Mouse (Mus musculus) c-Kit-positive CD71-negative TER-119-negative erythroid progenitor cells, embryonic 14.5 days (primary cell): Measurements from ENCODE around the gene Ifi203.
"Not testable (repeated sequence)": the region's sequence is repeated elsewhere in the genome, so short reads cannot be mapped to it uniquely, and the experiment has no call there.

Source experiments
- DNase-seq: peaks from one replicate; pipeline ENCODE4 v3.0.0-alpha.2; 2013; ENCODE audit warnings: low read depth

Ifi203 gene

GRCm38 (mm10) chr1:173941924-173942779 is at the start of gene Ifi203, which contains the start of gene Mndal:
Gene Ifi203, minus strand, starts transcription at chr1:173942672.
Gene Mndal, minus strand, starts transcription at chr1:173942491.
- DNase-seq, result not testable (repeated sequence)

- not testable (repeated sequence) for DNase-seq
Observed at GRCm38 (mm10) chr1:173982694-173983305, 40.3 kb upstream of the Ifi203 start, which contains the start of gene Ifi202b. Gene Ifi202b, minus strand, starts transcription at chr1:173982744.

GRCm38 (mm10) chr1:173981038-173981437 is 38.6 kb upstream of the Ifi203 start:
- DNase-seq, result not testable (repeated sequence)

GRCm38 (mm10) chr1:173977622-173978021 is 35.1 kb upstream of the Ifi203 start:
- DNase-seq, result no peak

- DNase-seq, result no peak
Observed at GRCm38 (mm10) chr1:173973111-173973510, 30.6 kb upstream of the Ifi203 start.

GRCm38 (mm10) chr1:173961491-173961890 is 19.0 kb upstream of the Ifi203 start:
- DNase-seq, result not testable (repeated sequence)

- not testable (repeated sequence) for DNase-seq
Observed at GRCm38 (mm10) chr1:173959998-173960397, 17.5 kb upstream of the Ifi203 start.

- DNase-seq, result not testable (repeated sequence)
Observed at GRCm38 (mm10) chr1:173955839-173956527, 13.5 kb upstream of the Ifi203 start.

- DNase-seq, result no peak
Observed at GRCm38 (mm10) chr1:173955071-173955796, 12.8 kb upstream of the Ifi203 start.

- no peak for DNase-seq
Observed at GRCm38 (mm10) chr1:173953563-173953962, 11.1 kb upstream of the Ifi203 start.

GRCm38 (mm10) chr1:173949044-173949443 is 6.6 kb upstream of the Ifi203 start:
- not testable (repeated sequence) for DNase-seq

GRCm38 (mm10) chr1:173942780-173943066 is 251 bp upstream of the Ifi203 start:
- not testable (repeated sequence) for DNase-seq

- not testable (repeated sequence) for DNase-seq
Observed at GRCm38 (mm10) chr1:173941522-173941921, 950 bp downstream of the Ifi203 start.

- DNase-seq, result not testable (repeated sequence)
Observed at GRCm38 (mm10) chr1:173919279-173919678, 23.2 kb downstream of the Ifi203 start.

- DNase-seq, result no peak
Observed at GRCm38 (mm10) chr1:173914559-173914958, 27.9 kb downstream of the Ifi203 start.

GRCm38 (mm10) chr1:173913256-173913791 is 29.1 kb downstream of the Ifi203 start:
- DNase-seq, result peak; percentile 14

GRCm38 (mm10) chr1:173912548-173913255 is 29.8 kb downstream of the Ifi203 start, which contains the start of gene Ifi211:
Gene Ifi211, minus strand, starts transcription at chr1:173913046.
- DNase-seq, result not testable (repeated sequence)

GRCm38 (mm10) chr1:173911808-173912464 is 30.5 kb downstream of the Ifi203 start:
- no peak for DNase-seq

- not testable (repeated sequence) for DNase-seq
Observed at GRCm38 (mm10) chr1:173908390-173908789, 34.1 kb downstream of the Ifi203 start.

GRCm38 (mm10) chr1:173905885-173906284 is 36.6 kb downstream of the Ifi203 start:
- not testable (repeated sequence) for DNase-seq
